Mouse (Mus musculus): ENCODE results near the gene March5.

DNA sequence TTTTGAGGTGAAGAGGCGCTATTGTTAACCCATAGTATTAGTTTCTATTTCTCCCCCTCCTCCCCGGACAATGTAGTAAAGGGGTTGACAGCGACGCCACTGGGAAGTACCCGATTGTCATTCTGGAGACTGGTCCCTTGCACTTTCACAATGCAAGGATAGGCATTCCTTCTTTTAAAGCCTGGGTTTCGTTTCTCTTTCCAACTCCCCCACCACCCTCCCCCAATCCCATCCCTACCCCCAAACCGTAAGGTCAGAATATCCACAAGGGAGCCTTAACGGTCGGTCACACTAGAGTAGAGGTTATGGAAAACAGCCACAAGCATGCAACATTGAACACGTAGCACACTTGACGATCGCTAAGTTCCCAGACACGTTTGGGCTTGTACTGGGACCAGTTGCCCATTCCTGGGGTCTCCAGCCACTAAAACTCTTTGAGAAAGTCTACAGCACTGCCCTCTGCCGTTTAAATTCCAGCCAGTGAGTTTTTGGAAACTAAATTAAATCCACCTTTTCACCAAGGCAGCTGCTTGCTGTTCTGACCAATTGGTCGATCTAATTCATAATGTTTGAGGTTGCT is 923 bp downstream of the March5 start, which contains the start of gene Cpeb3:
- no peak for TF ChIP-seq GATA1 (IDR thresholded peaks at IDR 0.05; ENCODE audit: low read length)
- TF ChIP-seq TAL1 (IDR thresholded peaks at IDR 0.05; ENCODE audit: low read length) = no peak

Measured in erythroblast, embryonic 14.5 days (primary cell).